Mouse (Mus musculus): Measurements from ENCODE around the gene Scarb1. TPM values are rescaled to one million over a fixed set of nuclear protein-coding genes. Genes with fewer than 3 reads are reported as not detected.

Gene Scarb1
- total RNA-seq, 2 experiments from 2014 or later: 62.6 to 73.8 TPM

DNA sequence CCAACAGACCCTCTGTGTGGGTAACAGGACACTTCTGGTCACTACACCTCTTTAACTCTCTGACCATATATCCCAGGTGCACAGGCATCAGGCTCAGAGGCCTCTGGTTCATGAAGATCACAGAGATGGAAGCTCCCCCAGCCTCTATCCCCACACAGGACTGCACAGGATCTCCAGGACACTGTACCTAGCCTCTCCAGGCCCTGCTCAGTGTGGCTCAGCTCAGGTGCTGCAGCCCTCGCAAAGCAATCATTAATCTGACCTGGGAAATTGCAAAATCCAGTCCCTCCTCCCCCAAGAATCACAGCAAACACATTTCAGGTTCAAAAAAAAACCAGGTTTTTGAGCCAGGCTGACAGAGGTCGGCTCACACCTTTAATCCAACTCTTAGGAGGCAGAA is 29.9 kb downstream of the Scarb1 start:
- intact Hi-C loops (cut with DNase I): no loop called here
- no peak for DNase-seq

DNA sequence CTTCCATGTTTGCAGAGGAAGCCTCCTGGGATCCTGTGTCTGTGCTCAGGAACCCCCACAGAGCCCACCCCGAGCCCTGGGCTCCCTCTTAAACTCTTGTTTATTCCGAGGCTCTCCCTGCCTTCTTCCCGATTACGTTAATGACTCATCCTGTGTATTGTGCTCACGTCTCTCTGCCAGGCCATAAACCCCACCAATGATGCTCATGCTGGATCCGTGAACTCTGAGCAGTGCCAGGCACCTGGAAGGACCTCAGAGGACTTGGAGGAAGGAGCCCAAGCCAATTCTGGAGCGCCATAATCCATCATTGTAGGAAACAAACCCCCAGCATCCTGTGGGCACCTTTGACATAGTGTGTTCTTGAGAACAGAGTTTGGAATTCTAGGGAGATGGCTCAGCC is 31.7 kb downstream of the Scarb1 start:
- intact Hi-C loops (cut with DNase I): no loop called here

DNA sequence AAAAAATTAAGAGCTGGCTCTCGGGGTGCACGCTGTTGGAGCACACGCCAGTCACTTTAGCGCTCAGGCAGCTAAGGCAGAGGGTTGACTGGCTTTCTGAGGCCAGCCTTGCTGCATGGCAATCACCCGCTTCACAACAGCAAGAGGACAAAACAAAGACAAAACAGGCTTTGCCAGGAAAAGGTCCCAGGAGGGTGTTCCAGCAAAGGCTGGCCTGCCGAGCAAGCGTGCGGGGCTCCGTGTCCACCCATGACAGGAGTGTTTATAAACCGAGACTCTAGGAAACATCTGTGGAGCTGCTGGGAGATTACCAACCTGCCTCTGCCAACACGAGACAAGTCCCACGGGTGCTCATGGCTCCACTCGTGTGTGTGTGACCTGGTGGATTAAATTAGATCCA is 34.1 kb downstream of the Scarb1 start:
- intact Hi-C loops (cut with DNase I): no loop called here
- no peak for DNase-seq

More for the DNA sequence above, 31.7 kb downstream of the Scarb1 start:
- no peak for DNase-seq

DNA sequence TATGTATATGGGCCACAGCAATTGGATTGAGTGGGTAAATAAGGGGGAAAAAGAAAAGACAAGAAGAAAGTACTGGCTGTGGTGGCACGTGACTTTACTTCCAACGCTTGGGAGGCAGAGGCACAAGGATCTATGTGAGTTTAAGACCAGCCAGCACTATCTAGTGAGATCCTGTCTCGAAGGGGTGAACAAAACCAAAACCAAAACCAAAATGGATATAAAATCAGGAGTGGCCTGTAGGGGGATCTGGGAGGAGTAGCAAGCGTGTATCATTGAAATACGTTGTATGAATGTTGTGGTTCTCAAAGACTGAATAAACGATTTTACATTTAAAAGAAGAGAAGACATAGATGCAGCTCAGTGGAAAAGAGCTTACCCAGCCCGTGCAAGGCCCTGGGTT is 34.5 kb downstream of the Scarb1 start:
- intact Hi-C loops (cut with DNase I): no loop called here
- DNase-seq: no peak

DNA sequence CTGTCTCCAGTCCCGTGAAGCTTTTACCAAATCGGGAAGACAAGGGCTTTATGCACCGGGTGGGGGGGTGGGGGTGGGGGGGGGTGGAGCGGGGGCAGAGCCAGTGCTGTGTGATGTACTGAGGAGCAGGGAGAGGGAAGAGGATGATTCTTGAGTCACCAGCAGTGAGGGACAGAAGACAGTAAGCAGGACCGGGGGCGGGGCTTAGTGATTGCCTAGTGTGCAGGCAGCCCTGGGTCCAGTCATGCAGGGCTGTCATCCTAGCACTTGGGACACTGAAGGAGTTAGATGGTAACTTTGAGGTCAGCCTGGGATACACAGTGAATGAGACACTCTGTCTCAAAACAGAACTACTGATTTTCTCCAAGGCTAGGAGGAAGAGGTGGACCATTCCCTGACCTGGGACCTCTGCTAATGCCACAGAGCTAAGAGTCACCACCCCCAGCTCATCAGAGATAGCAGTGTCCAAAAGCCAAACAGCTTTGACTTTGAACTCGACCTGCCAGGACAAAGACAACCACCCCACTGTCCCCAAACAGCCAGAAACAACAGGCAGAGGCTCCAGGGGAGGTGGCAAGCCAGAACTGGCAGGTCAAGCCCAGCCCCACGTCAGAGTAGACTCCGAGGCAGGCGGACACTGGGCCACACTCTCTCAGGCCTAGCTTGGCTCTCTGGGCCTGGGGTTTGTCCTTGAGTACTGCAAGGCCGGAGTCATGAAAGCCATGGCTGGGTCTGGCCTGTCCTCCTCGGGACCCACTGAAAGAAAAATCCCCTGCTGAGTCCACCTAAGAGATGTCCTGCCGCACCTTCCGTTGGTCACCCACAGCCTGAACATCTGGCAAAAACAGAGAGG is 35.4 kb downstream of the Scarb1 start:
- intact Hi-C loops (cut with DNase I): no loop called here
- DNase-seq: no peak

DNA sequence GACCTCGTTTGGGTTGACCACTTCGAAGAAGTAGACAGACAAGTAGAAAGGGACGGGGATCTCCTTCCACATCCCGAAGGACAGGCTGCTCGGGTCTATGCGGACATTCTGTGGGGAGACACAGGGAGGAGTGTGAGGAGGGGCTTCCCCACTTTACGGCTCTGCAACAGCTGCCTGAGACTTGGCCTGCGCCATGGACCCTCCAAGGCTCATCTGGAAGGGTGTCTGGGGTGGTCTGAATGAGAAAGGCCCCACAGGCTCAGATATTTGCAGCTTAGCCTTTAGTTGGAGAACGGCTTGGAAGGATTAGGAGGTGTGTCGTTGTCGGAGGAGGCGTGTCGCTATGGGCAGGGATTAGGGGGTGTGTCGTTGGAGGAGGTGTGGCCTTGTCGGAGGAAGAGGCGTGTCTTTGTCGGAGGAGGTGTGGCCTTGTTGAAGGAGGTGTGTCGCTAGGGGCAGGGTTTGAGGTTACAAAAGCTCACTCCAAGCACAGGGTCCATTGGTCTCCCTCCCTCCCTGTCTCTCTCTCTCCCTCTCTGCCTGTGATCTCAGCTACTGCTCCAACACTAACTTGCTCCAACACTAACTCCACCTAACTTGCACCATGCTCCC is 36.5 kb downstream of the Scarb1 start:
- no peak for DNase-seq
- intact Hi-C loops (cut with DNase I): no loop called here

DNA sequence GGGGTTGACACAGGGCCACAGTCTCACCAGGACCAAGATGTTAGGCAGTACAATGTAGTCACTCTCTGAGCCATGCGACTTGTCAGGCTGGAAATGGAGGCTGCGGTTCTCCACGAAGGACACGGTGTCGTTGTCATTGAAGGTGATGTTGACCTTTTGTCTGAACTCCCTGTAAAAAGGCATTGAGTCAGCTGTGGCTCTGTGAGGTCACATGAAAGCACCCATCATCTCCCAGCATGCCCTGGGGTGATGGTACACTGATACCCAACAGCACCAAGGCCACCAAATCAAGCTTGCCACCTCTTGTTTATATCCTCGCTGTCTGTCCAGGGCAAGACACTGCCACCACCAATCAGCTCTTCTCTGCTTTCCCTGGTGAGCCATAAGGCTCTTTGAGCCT is 37.8 kb downstream of the Scarb1 start:
- intact Hi-C loops (cut with DNase I): no loop called here
- no peak for DNase-seq

DNA sequence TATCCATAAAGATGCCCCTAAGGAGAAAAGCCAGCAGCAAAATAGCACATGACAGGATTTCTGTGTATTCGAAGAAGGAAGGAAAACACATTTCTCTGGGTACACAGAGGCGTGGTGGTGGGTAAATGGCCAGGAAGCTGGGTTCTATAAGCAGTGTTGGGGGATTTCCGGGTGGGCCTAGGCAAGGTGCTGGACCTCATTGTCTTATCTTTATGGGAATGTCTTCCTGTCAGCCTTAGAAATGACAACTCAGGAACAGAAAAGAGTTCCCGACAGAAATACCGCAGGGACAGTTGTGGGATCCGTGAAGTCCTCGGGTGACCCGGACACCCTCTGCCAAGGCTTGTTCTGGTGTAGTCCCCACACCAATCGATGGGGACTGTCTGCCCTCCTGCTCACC is 42.7 kb downstream of the Scarb1 start:
- intact Hi-C loops (cut with DNase I): no loop called here

DNA sequence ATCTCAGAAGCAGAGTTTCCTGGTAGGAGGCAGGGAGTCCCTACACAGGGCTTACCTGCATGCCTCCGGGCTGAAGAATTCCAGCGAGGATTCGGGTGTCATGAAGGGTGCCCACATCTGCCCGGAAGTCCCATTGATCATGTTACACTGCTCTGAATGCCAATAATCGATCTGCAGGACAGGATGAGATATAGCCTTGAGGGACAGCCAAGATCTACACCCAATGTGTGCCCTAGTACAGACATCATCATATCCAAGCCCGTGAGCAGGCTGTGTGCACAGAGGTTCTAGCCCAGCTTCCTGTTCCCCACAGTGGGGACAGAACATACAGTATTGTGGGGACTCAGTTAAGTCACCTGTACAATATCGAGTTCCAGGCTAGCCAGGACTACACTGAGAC is 43.7 kb downstream of the Scarb1 start:
- intact Hi-C loops (cut with DNase I): no loop called here

More for the DNA sequence above, 42.7 kb downstream of the Scarb1 start:
- no peak for DNase-seq

DNA sequence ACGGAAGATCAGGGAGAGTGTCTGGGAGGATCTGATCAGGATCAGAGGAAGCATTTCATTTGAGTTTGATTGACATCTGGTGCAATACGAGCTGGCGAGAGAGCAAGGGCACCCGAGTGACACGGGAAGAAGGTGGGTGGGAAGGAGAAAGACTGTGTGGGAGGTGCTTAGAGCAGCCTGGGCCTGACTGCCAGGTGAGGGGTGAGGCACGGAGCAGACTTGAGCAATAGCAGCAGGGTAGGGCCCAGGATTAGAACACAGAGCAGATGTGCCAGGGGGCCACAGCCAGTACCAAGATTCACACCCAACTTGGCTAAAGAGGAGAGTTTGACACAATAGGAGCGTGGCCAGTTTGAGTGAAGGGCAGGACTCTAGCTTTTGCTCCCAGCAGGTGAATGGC is 47.9 kb downstream of the Scarb1 start:
- intact Hi-C loops (cut with DNase I): no loop called here
- no peak for DNase-seq

More for the DNA sequence above, 43.7 kb downstream of the Scarb1 start:
- no peak for DNase-seq

DNA sequence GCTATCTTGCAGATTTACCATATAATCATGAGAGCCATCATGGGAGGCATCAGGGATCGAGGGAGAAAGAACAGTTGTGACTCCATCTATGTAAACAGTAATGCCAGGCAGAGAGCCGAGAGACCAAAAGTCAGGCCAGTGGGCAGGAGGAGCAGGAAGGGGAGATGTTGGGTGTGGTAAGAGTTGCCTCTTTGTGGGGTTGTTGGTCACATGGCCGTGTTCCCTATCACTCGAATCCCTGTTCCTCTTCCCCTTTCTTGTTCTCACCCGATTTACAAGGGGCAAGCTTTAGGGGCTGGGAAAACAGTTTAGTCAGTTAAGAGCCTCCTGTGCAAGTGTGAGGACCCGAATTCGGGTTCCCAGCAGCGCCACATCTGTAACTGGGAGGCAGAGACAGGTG is 49.0 kb downstream of the Scarb1 start:
- DNase-seq: no peak
- intact Hi-C loops (cut with DNase I): no loop called here

DNA sequence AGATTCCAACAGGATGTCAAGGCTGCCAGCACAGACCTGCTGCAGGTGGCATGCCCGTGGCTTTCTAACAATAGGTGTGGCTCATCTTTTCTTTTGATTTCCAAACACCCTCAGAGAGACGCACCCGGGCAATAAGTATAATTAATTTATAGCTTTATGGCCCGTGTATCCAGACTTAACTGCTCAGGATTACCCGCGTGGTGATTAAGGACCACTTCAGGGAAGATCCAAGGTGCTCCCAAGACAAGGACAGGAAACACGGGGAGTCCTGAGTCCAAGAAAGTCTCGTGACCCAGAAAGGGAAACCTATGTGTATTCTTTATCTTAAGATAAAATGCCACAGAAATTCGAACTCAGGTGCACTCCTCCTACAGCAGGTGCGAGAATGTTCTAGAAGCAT is 49.5 kb downstream of the Scarb1 start:
- intact Hi-C loops (cut with DNase I): no loop called here
- no peak for DNase-seq

DNA sequence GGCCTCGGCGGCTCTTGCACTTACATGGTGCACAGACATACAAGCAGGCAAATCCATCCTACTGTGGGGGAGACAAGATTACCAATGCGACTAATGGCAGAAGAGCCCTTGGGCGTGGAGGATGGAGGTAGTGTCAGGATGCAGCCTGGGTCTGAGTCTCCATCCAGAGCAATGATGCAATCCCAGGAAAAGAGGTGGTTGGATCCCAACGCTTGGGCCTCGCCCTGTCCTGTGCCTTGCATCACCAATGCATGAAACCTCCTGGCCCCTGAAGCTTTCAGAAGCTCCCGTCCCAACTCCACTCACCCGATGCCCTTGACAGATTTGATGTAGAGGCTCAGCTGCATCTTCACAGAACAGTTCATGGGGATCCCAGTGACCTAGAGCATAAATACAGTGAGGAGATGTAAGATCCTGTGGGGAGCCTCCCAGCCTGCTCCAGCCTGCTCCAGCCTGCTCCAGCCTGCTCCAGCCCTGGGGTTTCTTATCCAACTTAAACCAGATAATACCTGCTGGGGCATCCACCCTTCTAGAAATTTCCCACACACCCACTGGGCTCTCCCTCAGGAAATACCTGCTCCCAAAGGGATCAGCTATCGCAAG is 53.7 kb downstream of the Scarb1 start:
- intact Hi-C loops (cut with DNase I): no loop called here
- no peak for DNase-seq

DNA sequence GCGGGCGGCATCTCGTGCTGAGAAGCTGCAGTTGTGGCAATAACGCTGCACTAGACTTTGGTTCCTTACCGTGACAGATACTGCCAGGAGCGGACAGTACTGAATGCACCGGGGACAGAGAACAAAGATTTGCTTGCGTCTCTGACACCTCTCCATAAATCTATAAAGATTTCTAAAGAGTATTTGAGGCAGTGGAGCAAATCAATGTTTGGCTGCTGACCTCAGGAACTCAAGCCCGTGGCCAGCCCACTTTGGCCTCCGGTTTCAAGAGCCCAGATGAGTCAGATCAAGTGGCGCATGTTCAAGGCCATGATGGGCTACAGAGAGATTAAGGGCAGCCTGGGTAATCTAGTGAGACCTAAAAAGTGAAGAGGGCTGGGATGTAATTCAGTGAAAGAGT is 54.8 kb downstream of the Scarb1 start:
- intact Hi-C loops (cut with DNase I): no loop called here
- no peak for DNase-seq

DNA sequence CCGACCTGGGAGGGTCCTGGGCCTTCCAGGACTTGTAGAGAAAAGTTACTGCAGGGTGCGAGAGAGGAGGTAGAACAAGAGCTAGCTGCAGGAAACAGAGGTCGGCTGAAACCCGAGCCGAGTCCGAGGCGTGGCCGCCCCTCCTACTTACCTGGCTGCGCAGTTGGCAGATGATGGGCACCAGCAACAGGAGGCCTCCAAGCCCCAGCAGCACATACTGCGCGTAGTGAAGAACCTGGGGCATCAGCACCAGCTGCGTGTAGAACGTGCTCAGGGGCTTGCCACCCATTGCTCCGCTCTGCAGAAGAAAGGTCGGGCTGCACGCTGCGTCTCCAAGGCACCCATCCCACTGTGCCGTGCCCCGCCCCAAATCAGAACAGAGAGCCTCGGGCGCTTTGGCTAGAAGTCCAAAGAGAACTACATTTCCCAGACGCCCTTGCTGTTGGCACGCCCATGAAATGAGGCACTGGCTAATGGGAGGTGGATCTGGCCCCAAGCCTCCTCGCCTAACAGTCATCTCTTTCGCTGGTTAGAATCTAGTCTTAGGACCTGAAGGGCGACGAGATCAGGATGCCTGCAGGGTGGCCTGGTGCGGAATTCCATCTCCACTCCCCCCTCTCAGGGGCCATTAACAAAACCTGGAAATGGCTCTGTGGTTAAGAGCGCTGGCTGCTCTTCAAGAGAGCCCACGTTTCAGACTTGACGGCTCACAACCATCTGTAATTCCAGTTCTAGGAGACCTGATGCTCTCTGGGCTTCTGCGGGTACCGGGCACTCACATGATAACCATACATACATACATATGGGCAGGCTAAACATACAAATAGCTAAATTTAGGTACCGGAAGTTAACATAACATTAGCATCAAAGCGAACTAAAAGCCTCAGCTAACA is 56.9 kb downstream of the Scarb1 start:
- intact Hi-C loops (cut with DNase I): no loop called here
- DNase-seq: peak; percentile 62 to 71

DNA sequence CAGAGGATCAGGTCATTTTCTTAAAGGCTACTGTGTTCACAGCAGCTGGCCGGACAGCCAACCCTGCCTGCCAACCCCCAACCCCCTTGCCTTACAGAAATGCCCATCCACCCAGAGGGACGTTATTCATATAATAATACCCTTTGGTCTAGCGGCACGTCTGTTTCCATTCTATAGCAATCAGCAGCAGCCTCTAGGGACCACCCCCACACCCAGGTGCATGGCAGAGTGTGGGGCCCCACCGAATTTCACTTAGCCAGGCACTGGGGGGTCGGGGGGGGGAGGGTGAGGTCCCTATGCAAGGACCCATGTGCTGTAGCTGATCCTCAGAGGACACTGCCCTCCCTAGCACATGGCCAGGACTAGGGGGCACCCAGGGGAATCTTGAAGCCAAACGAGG is 61.7 kb downstream of the Scarb1 start:
- no peak for DNase-seq
- intact Hi-C loops (cut with DNase I): no loop called here

DNA sequence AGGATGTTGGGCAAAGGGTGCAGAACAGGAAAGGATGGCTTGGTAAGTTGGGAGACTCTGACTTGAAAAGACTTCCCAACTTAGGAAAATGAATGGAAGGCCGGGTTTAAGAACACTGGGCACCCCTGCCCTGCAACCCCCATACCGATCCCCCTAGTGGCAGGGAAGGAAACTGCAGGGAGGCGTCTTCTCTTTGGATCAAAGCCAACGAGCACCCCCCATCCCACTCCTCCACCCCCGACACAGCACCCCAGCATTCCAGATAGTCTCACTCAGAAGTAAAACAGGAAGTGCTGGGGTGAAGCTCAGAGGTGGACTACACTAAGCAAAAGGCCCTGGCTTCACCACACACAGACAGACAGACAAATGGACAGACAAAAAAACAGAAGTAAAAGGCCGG is 62.6 kb downstream of the Scarb1 start:
- intact Hi-C loops (cut with DNase I): no loop called here

DNA sequence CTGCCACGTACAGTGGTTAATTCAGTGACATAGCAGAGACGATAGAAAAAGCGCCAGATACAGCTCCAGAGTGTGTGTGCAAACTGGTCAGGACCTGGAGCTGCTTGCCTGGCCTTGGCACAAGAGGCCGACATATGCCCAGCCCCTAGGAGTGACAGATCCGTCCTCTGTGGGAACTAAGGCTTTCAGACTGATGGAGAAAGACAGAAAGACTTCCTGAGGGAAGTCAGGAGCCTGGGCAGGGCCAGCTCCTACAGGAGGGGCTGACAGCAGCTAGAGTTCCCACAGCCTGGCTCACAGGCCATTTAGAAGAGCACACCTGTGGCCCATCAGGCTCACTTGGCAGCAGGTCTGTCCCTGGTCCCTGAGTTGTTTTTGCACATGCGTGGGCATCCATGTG is 63.6 kb downstream of the Scarb1 start:
- intact Hi-C loops (cut with DNase I): no loop called here
- no peak for DNase-seq

More for the DNA sequence above, 62.6 kb downstream of the Scarb1 start:
- peak in 1 of 2 experiments; percentile 52 for DNase-seq

DNA sequence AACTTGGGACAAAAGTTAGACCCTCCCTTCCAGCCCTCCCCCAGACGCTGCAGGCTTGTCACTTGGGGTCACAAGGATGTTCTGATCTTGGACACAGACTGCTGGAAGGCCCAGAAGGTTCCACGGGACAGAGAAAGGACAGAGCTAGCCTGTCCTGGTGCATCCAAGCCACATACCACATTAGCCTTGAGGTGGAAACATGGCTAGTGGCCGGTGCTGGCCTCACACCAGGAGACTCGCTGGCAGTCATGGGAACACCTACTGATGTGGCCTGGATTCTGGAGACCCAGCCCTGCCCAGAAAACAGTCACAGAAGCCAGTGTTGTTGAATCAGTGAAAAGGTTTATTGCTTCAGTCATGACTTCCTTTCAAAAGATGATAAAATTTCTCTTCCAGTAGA is 64.1 kb downstream of the Scarb1 start:
- no peak for DNase-seq
- intact Hi-C loops (cut with DNase I): no loop called here

DNA sequence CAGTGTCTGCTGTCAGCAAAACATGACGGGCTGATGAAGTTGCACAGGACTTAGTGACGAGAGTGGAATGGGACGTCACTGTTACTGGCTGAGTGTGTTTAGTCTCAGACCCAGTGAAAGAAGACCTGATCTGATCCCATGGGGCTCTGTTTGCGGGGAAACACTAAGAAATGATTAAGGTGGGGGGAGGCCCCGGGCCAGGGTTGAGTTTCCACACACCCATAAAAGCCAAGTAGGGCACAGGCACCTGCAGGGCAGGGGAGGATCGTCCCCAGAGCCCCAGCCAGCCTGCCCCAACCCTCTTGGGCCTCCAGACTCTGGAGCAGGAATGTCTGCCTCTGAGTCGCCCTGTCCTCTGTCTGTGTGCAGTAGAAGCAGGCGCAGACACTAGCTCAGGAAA is 65.6 kb downstream of the Scarb1 start:
- peak in 1 of 2 experiments; percentile 15 for DNase-seq
- intact Hi-C loops (cut with DNase I): loop anchor here (2.0 kb wide), 1 partner anchor 67 kb away; no protein-coding TSS in a partner anchor

DNA sequence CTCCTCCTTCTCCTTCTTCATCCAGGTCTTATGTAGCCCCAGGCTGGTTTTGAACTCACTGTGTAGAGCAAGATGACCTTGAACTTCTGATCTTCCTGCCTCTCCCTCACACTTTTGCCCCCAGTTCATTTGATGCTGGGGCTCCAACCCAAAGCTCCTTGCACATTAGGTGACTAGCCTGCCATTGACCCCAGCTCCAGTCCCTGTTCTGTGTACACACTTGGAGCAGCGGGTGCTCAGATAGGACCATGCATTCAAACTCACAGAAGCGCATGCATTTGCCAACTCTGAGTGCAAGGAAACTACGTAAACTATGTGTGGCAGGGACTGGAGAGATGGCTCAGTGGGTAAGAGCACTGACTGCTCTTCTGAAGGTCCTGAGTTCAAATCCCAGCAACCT is 66.1 kb downstream of the Scarb1 start:
- intact Hi-C loops (cut with DNase I): loop anchor here (2.0 kb wide), 1 partner anchor 68 kb away; no protein-coding TSS in a partner anchor
- no peak for DNase-seq
